Mouse (Mus musculus): ENCODE results near the gene Srsf11. TPM values are rescaled to one million over a fixed set of nuclear protein-coding genes. Genes with fewer than 3 reads are reported as not detected.
A peak's percentile ranks its signal among the peaks of the same experiment; 100 is the strongest.

Srsf11 gene
- polyA plus RNA-seq (2015; fragmentation: Nextera tagmentation; extraction: Ambion mirVana) = 145 and 151 TPM in 2 replicates

GRCm38 (mm10) chr3:158036329-158036988, at the start of gene Srsf11, which contains the start of gene Lrrc40:
Srsf11 (minus strand) TSS chr3:158036639.
Lrrc40 (plus strand) TSS chr3:158036662.
- H3K9ac ChIP-seq (ENCODE audit: low read length) = peak within 1 kb of the TSS; percentile 97
- H3K27ac ChIP-seq (ENCODE audit: low read length) = peak within 1 kb of the TSS; percentile 92
- WGBS = under 1% methylated on average over 55 of the region's 55 CpGs
- no peaks in the 10 kb centered on the region for H3K27me3 ChIP-seq (ENCODE audit: control insufficient read depth, insufficient read depth, low read length)
- no peaks in the 10 kb centered on the region for H3K36me3 ChIP-seq (ENCODE audit: control insufficient read depth, insufficient read depth)
- no peaks in the 10 kb centered on the region for H3K9me3 ChIP-seq (replicated peaks; ENCODE audit: control insufficient read depth, low read length)
- H3K4me3 ChIP-seq (ENCODE audit: low read length) = peak within 1 kb of the TSS; percentile 92
- peaks cover 22% of the 10 kb centered on the region for H3K4me1 ChIP-seq (ENCODE audit: control insufficient read depth, insufficient read depth, low read length)
- peak within 1 kb of the TSS; percentile 88 for H3K4me2 ChIP-seq (ENCODE audit: low read depth, low read length)
- peak; percentile 93 for ATAC-seq (replicated peaks; ENCODE audit: extremely low read depth, insufficient read depth, low FRiP score)

DNA sequence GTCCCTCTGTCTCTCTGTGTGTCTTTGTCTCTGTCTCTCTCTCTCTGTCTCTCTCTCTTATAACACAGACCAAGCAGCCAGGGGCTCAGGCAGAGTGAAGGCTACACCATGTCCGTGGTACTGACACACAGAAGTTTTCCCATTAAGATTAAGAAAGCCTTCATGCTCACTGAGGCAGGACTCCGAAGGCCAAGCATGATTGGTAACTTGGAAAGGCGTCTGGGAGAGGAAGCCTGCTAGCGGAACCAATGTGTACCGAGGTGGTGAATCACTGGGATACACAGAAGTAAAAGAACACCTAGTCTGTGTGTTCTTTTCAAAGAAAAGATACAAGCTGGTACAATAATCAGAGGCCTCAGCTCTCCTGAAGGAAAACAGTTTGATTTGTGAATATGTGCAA, 41.4 kb upstream of the Srsf11 start:
- Histone ChIP-seq H3K4me3 (ENCODE audit: low read length) (no peak overlapping the region), H3K27ac (ENCODE audit: low read length) (no peak overlapping the region), H3K9ac (ENCODE audit: low read length) (no peak overlapping the region), H3K4me1 (ENCODE audit: control insufficient read depth, insufficient read depth, low read length) (no peaks in the 10 kb centered on the region), H3K4me2 (ENCODE audit: low read depth, low read length) (no peak overlapping the region), H3K27me3 (ENCODE audit: control insufficient read depth, insufficient read depth, low read length) (no peaks in the 10 kb centered on the region), H3K9me3 (replicated peaks; ENCODE audit: control insufficient read depth, low read length) (no peaks in the 10 kb centered on the region), H3K36me3 (ENCODE audit: control insufficient read depth, insufficient read depth) (no peaks in the 10 kb centered on the region)
- ATAC-seq (replicated peaks; ENCODE audit: extremely low read depth, insufficient read depth, low FRiP score) = no peak
- 63% methylated on average over 5 of the region's 5 CpGs for WGBS

GRCm38 (mm10) chr3:158077380-158077772, 40.9 kb upstream of the Srsf11 start:
- H3K4me2 ChIP-seq (ENCODE audit: low read depth, low read length) = no peak overlapping the region
- H3K36me3 ChIP-seq (ENCODE audit: control insufficient read depth, insufficient read depth) = no peaks in the 10 kb centered on the region
- H3K4me1 ChIP-seq (ENCODE audit: control insufficient read depth, insufficient read depth, low read length) = no peaks in the 10 kb centered on the region
- no peaks in the 10 kb centered on the region for H3K9me3 ChIP-seq (replicated peaks; ENCODE audit: control insufficient read depth, low read length)
- H3K27ac ChIP-seq (ENCODE audit: low read length) = no peak overlapping the region
- WGBS = 31% methylated on average over 1 of the region's 1 CpGs
- H3K9ac ChIP-seq (ENCODE audit: low read length) = no peak overlapping the region
- ATAC-seq (replicated peaks; ENCODE audit: extremely low read depth, insufficient read depth, low FRiP score) = no peak
- no peaks in the 10 kb centered on the region for H3K27me3 ChIP-seq (ENCODE audit: control insufficient read depth, insufficient read depth, low read length)
- no peak overlapping the region for H3K4me3 ChIP-seq (ENCODE audit: low read length)

DNA sequence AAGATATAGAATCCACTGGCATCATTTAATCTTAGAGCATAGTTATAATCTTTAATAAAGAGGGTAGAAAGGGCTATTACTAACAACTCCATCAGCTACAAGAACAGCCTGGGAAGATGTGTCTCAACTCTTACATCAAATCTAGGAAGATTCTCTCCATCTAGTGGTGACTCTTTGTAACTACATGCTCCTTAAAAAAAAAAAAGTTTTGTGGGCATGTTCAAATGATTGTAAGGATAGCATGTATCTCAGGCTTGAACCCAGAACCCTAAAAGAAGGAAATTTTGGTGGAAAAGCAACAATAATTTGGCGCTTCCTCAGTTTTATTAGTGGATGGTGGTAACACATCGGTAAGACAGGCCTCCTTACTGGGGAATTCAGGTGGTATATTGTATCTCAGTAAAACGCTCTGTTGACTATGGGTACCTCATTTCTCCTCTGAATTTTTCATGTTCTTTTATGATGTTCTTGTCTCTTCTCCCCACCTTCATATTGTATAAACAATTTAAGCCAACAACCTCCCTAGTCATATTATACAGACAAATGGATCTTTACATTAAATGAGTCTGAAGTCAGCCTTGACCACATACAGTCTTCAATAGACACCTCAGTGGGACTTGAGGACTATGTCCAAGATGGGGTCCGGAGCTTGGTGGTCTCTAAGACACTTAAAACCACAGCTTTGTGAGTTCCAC, 40.4 kb upstream of the Srsf11 start:
- no peak for ATAC-seq (replicated peaks; ENCODE audit: extremely low read depth, insufficient read depth, low FRiP score)
- Histone ChIP-seq H3K27ac (ENCODE audit: low read length) (no peak overlapping the region), H3K27me3 (ENCODE audit: control insufficient read depth, insufficient read depth, low read length) (no peaks in the 10 kb centered on the region), H3K36me3 (ENCODE audit: control insufficient read depth, insufficient read depth) (no peaks in the 10 kb centered on the region), H3K9ac (ENCODE audit: low read length) (no peak overlapping the region), H3K4me1 (ENCODE audit: control insufficient read depth, insufficient read depth, low read length) (no peaks in the 10 kb centered on the region), H3K9me3 (replicated peaks; ENCODE audit: control insufficient read depth, low read length) (no peaks in the 10 kb centered on the region), H3K4me3 (ENCODE audit: low read length) (no peak overlapping the region), H3K4me2 (ENCODE audit: low read depth, low read length) (no peak overlapping the region)
- 49% methylated on average over 4 of the region's 4 CpGs for WGBS

- WGBS = 70% methylated on average over 2 of the region's 2 CpGs
These were observed 38.6 kb upstream of the Srsf11 start for GRCm38 (mm10) chr3:158075004-158075403.

GRCm38 (mm10) chr3:158068613-158069263, 32.3 kb upstream of the Srsf11 start:
- H3K4me1 ChIP-seq (ENCODE audit: control insufficient read depth, insufficient read depth, low read length) = no peaks in the 10 kb centered on the region
- H3K4me2 ChIP-seq (ENCODE audit: low read depth, low read length) = no peak overlapping the region
- no peaks in the 10 kb centered on the region for H3K9me3 ChIP-seq (replicated peaks; ENCODE audit: control insufficient read depth, low read length)
- no peak overlapping the region for H3K4me3 ChIP-seq (ENCODE audit: low read length)
- no peak overlapping the region for H3K9ac ChIP-seq (ENCODE audit: low read length)
- no peak overlapping the region for H3K27ac ChIP-seq (ENCODE audit: low read length)
- H3K27me3 ChIP-seq (ENCODE audit: control insufficient read depth, insufficient read depth, low read length) = no peaks in the 10 kb centered on the region
- 57% methylated on average over 9 of the region's 9 CpGs for WGBS
- peaks cover 5% of the 10 kb centered on the region; the same call in 1 of the 2 replicates for H3K36me3 ChIP-seq (ENCODE audit: control insufficient read depth, insufficient read depth)
- ATAC-seq (replicated peaks; ENCODE audit: extremely low read depth, insufficient read depth, low FRiP score) = no peak

More at GRCm38 (mm10) chr3:158075004-158075403, 38.6 kb upstream of the Srsf11 start:
- no peaks in the 10 kb centered on the region for H3K4me1 ChIP-seq (ENCODE audit: control insufficient read depth, insufficient read depth, low read length)
- H3K4me2 ChIP-seq (ENCODE audit: low read depth, low read length) = no peak overlapping the region
- no peaks in the 10 kb centered on the region for H3K36me3 ChIP-seq (ENCODE audit: control insufficient read depth, insufficient read depth)
- no peak overlapping the region for H3K9ac ChIP-seq (ENCODE audit: low read length)
- no peak overlapping the region for H3K27ac ChIP-seq (ENCODE audit: low read length)
- H3K27me3 ChIP-seq (ENCODE audit: control insufficient read depth, insufficient read depth, low read length) = no peaks in the 10 kb centered on the region
- ATAC-seq (replicated peaks; ENCODE audit: extremely low read depth, insufficient read depth, low FRiP score) = no peak
- no peaks in the 10 kb centered on the region for H3K9me3 ChIP-seq (replicated peaks; ENCODE audit: control insufficient read depth, low read length)
- no peak overlapping the region for H3K4me3 ChIP-seq (ENCODE audit: low read length)

DNA sequence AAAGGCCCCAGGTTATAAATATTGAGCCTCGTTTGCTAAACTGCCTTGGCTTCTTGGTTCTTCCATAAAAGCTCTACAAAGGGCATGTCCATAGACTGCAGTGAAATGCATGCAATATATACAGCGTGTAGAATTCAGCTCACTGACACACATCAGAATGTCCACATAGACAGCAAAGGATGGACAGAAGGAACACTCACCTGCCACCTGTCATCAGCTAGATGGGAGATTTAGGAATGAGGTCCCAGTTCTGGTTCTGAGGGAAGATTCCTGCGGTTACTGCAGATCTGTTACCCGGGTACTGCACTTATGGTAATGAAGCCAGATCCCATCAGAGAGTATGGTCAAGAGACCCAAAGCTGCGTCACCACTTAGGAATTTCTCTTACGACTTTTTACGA, 31.5 kb upstream of the Srsf11 start:
- WGBS = 79% methylated on average over 7 of the region's 7 CpGs
- H3K4me1 ChIP-seq (ENCODE audit: control insufficient read depth, insufficient read depth, low read length) = no peaks in the 10 kb centered on the region
- no peaks in the 10 kb centered on the region for H3K9me3 ChIP-seq (replicated peaks; ENCODE audit: control insufficient read depth, low read length)
- H3K9ac ChIP-seq (ENCODE audit: low read length) = no peak overlapping the region
- no peak overlapping the region for H3K4me2 ChIP-seq (ENCODE audit: low read depth, low read length)
- H3K36me3 ChIP-seq (ENCODE audit: control insufficient read depth, insufficient read depth) = peaks cover 8% of the 10 kb centered on the region; the same call in 1 of the 2 replicates
- H3K27me3 ChIP-seq (ENCODE audit: control insufficient read depth, insufficient read depth, low read length) = no peaks in the 10 kb centered on the region
- no peak overlapping the region for H3K4me3 ChIP-seq (ENCODE audit: low read length)
- no peak overlapping the region for H3K27ac ChIP-seq (ENCODE audit: low read length)
- ATAC-seq (replicated peaks; ENCODE audit: extremely low read depth, insufficient read depth, low FRiP score) = no peak

DNA sequence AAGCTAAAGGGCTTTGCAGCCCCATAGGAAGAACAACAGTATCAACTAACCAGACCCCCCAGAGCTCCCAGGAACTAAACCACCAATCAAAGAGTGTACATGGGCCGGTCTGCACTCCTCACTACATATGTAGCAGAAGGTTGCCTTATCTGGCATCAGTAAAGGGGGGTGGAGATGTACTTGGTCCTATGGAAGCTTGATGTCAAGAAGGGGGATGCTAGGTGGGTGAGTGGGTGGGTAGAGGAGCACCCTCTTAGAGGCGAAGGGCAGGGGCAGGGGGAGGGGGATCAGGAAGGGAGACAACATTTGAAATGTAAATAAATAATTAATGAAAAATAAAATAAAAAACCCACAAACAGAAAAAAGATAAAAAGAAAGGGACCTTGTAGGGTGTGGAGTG, 28.8 kb upstream of the Srsf11 start:
- 95% methylated on average over 2 of the region's 2 CpGs for WGBS
- ATAC-seq (replicated peaks; ENCODE audit: extremely low read depth, insufficient read depth, low FRiP score) = no peak
- Histone ChIP-seq H3K4me1 (ENCODE audit: control insufficient read depth, insufficient read depth, low read length) (no peaks in the 10 kb centered on the region), H3K9ac (ENCODE audit: low read length) (no peak overlapping the region), H3K4me3 (ENCODE audit: low read length) (no peak overlapping the region), H3K4me2 (ENCODE audit: low read depth, low read length) (no peak overlapping the region), H3K9me3 (replicated peaks; ENCODE audit: control insufficient read depth, low read length) (no peaks in the 10 kb centered on the region), H3K27me3 (ENCODE audit: control insufficient read depth, insufficient read depth, low read length) (no peaks in the 10 kb centered on the region), H3K36me3 (ENCODE audit: control insufficient read depth, insufficient read depth) (peaks cover 8% of the 10 kb centered on the region; the same call in 1 of the 2 replicates), H3K27ac (ENCODE audit: low read length) (no peak overlapping the region)

Measured in heart, embryonic 16.5 days (tissue).